Mouse (Mus musculus) bone marrow, adult 2 months (tissue): ENCODE data around the gene Zfp740. TPM values are rescaled to one million over a fixed set of nuclear protein-coding genes. Genes with fewer than 3 reads are reported as not detected.

Experiments
- H3K27ac ChIP-seq: fragments of 200-500 bp; 2 replicates; pipeline ENCODE4 v1.5.1; 2012; ENCODE audit warnings: low read depth, mild to moderate bottlenecking, control low read depth, inconsistent platforms, low read length; ENCODE audit not compliant: control insufficient read depth, poor library complexity, insufficient read depth
- H3K4me1 ChIP-seq: fragments of 200-500 bp; 2 replicates; pipeline ENCODE4 v1.6.1; 2011; ENCODE audit warnings: low read length; ENCODE audit not compliant: control insufficient read depth, insufficient read depth
- H3K4me3 ChIP-seq: fragments of 200-500 bp; replicated peaks from 2 replicates; pipeline ENCODE3; 2011; ENCODE audit warnings: mild to moderate bottlenecking, low read depth, low read length, control low read depth; ENCODE audit not compliant: control insufficient read depth
- CTCF ChIP-seq: fragments of 200-500 bp; IDR thresholded peaks from 2 replicates; pipeline ENCODE4 v1.5.1; 2011; ENCODE audit warnings: low read length, control low read depth; ENCODE audit not compliant: control insufficient read depth, insufficient read depth
- POLR2A ChIP-seq: fragments of 200-500 bp; IDR thresholded peaks from 2 replicates; pipeline ENCODE4 v1.6.1; 2011; ENCODE audit warnings: low read depth, mild to moderate bottlenecking, control low read depth, low read length, borderline replicate concordance; ENCODE audit not compliant: control insufficient read depth
- WGBS: fragments of 180-500 bp; shearing (Covaris S2); methylation state at CpG from one replicate; pipeline ENCODE4 v1.1.7; 2018; 5-methylcytosine and 5-hydroxymethylcytosine counted together
- polyA plus RNA-seq: library from polyadenylated mRNA; stranded (reverse); fragments of >200 nt; gene quantifications from 2 replicates; pipeline ENCODE4 v1.2.4, GENCODE M21; 2011; ENCODE audit warnings: low replicate concordance; ENCODE audit not compliant: missing spikeins, insufficient read depth, insufficient read length

Gene Zfp740
- polyA plus RNA-seq, 1 experiment, result 34.5 TPM

GRCm38 (mm10) chr15:102257202-102258075 is 54.4 kb downstream of the Zfp740 start, which contains the start of gene Rarg:
Gene Rarg (minus strand): TSS chr15:102257517.
- no peak within 1 kb of the TSS for H3K27ac ChIP-seq
- TF ChIP-seq CTCF (no peak), POLR2A (no peak)
- H3K4me1 ChIP-seq, result no peaks in the 10 kb centered on the region
- WGBS, result 3% methylated on average over 45 of the region's 46 CpGs
- peak within 1 kb of the TSS; percentile 14 for H3K4me3 ChIP-seq

- Histone ChIP-seq H3K4me1 (no peaks in the 10 kb centered on the region), H3K27ac (no peak overlapping the region), H3K4me3 (no peak overlapping the region)
- 51% methylated on average over 12 of the region's 12 CpGs for WGBS
- TF ChIP-seq POLR2A (no peak), CTCF (no peak)
Measured at GRCm38 (mm10) chr15:102258076-102258470, 55.0 kb downstream of the Zfp740 start.

- TF ChIP-seq CTCF, result no peak
- TF ChIP-seq POLR2A, result no peak
- Histone ChIP-seq H3K27ac (no peak overlapping the region), H3K4me3 (no peak overlapping the region), H3K4me1 (no peaks in the 10 kb centered on the region)
- 77% methylated on average over 11 of the region's 11 CpGs for WGBS
Measured at GRCm38 (mm10) chr15:102258581-102259253, 55.7 kb downstream of the Zfp740 start.

GRCm38 (mm10) chr15:102262582-102262981 is 59.5 kb downstream of the Zfp740 start:
- no peak for TF ChIP-seq POLR2A
- TF ChIP-seq CTCF, result no peak
- Histone ChIP-seq H3K4me1 (no peaks in the 10 kb centered on the region), H3K4me3 (no peak overlapping the region), H3K27ac (no peak overlapping the region)
- WGBS, result 58% methylated on average over 7 of the region's 7 CpGs

GRCm38 (mm10) chr15:102263037-102263436 is 60.0 kb downstream of the Zfp740 start:
- WGBS, result 62% methylated on average over 2 of the region's 2 CpGs
- Histone ChIP-seq H3K27ac (no peak overlapping the region), H3K4me3 (no peak overlapping the region), H3K4me1 (no peaks in the 10 kb centered on the region)
- no peak for TF ChIP-seq POLR2A
- TF ChIP-seq CTCF, result no peak

Other genes starting within 250 kb of the Zfp740 start
- not detected in 2 replicates for gene Krt78, start 249.0 kb upstream of the Zfp740 start, polyA plus RNA-seq
- gene Krt8, start 198.8 kb upstream of the Zfp740 start, polyA plus RNA-seq, result 1.0 TPM in 1 of 2 replicates, not detected in the other
- gene Krt18, start 175.1 kb upstream of the Zfp740 start, polyA plus RNA-seq, result 2.0 and 5.6 TPM in 2 replicates
- gene Eif4b, start 129.5 kb upstream of the Zfp740 start, polyA plus RNA-seq, result 83.0 and 122 TPM in 2 replicates
- 20.3 and 26.7 TPM in 2 replicates for gene Tns2, start 102.8 kb upstream of the Zfp740 start, polyA plus RNA-seq
- 7.9 and 23.0 TPM in 2 replicates for gene Spryd3, start 67.0 kb upstream of the Zfp740 start, polyA plus RNA-seq
- gene Igfbp6, start 58.9 kb upstream of the Zfp740 start, polyA plus RNA-seq, result not detected in 2 replicates
- gene Soat2, start 52.7 kb upstream of the Zfp740 start, polyA plus RNA-seq, result 1.2 and 2.7 TPM in 2 replicates
- 13.6 and 18.5 TPM in 2 replicates for gene Csad, start 1.5 kb downstream of the Zfp740 start, polyA plus RNA-seq
- gene Itgb7, start 28.7 kb downstream of the Zfp740 start, polyA plus RNA-seq, result 39.1 and 140 TPM in 2 replicates
- gene Rarg, start 54.3 kb downstream of the Zfp740 start, polyA plus RNA-seq, result 17.1 and 36.3 TPM in 2 replicates
- gene Gm9918, start 67.3 kb downstream of the Zfp740 start, polyA plus RNA-seq, result not detected in 2 replicates
- gene Mfsd5, start 76.2 kb downstream of the Zfp740 start, polyA plus RNA-seq, result 10.5 and 13.5 TPM in 2 replicates
- gene Espl1, start 93.0 kb downstream of the Zfp740 start, polyA plus RNA-seq, result 22.9 and 39.8 TPM in 2 replicates
- 352 and 432 TPM in 2 replicates for gene Pfdn5, start 122.9 kb downstream of the Zfp740 start, polyA plus RNA-seq
- 40.0 and 43.6 TPM in 2 replicates for gene Myg1, start 128.5 kb downstream of the Zfp740 start, polyA plus RNA-seq
- gene Aaas, start 147.5 kb downstream of the Zfp740 start, polyA plus RNA-seq, result 56.6 and 97.9 TPM in 2 replicates
- 3.2 and 3.5 TPM in 2 replicates for gene Sp7, start 163.9 kb downstream of the Zfp740 start, polyA plus RNA-seq
- 13.8 and 35.2 TPM in 2 replicates for gene Sp1, start 202.9 kb downstream of the Zfp740 start, polyA plus RNA-seq
- gene Amhr2, start 242.1 kb downstream of the Zfp740 start, polyA plus RNA-seq, result 4.8 TPM in 1 of 2 replicates, not detected in the other